13 mouse cellular contexts compared by ENCODE assay signal in genomic region chr5:122786035-122786819, GRCm38 (mm10). TPM values are rescaled to one million over a fixed set of nuclear protein-coding genes. Genes with fewer than 3 reads are reported as not detected.
A peak's percentile ranks its signal among the peaks of the same experiment; 100 is the strongest.
DNase-seq lines count a peak whose midpoint lies in the region; ATAC-seq and TF ChIP-seq lines count a peak whose summit lies in the region.
"Had no signal": no experiment of that assay in that cellular context is flagged by ENCODE, and none has a peak within 500 bp of the region (broad histone marks: within the 10 kb centered on the region; RNA-seq: fewer than 3 reads in every experiment).

No protein-coding gene starts in this region.

- no peak overlapping the region for H3K4me2 ChIP-seq in hindbrain, postnatal 0 days (ENCODE audit: low read depth, low read length)
- H3K4me2 ChIP-seq in hindbrain, embryonic 14.5 days (replicated peaks), result no peak overlapping the region
- no peak overlapping the region for H3K4me2 ChIP-seq in limb, embryonic 12.5 days
- H3K4me2 ChIP-seq: hindbrain, embryonic 12.5 days; stomach, embryonic 15.5 days had no signal

- TF ChIP-seq CTCF in hindbrain, postnatal 0 days (IDR thresholded peaks at IDR 0.05; ENCODE audit: low read depth), result no peak
- no peak for TF ChIP-seq CTCF in MEL (IDR thresholded peaks at IDR 0.05 in 2 of 3, conservative IDR thresholded peaks at IDR 0.05 in 1 of 3; ENCODE audit: control insufficient read depth in 1 of 3, insufficient read depth in 1 of 3, low read depth in 2 of 3, low read length in 3 of 3, poor library complexity in 1 of 3, severe bottlenecking in 1 of 3)

- H3K9me3 ChIP-seq in hindbrain, postnatal 0 days (ENCODE audit: low read length), result no peaks in the 10 kb centered on the region
- no peaks in the 10 kb centered on the region for H3K9me3 ChIP-seq in hindbrain, embryonic 14.5 days (ENCODE audit: control insufficient read depth, low read length)
- no peaks in the 10 kb centered on the region for H3K9me3 ChIP-seq in MEL (replicated peaks; ENCODE audit: insufficient read depth, low read length)
- no peaks in the 10 kb centered on the region for H3K9me3 ChIP-seq in limb, embryonic 12.5 days
- H3K9me3 ChIP-seq: hindbrain, embryonic 12.5 days; stomach, embryonic 15.5 days had no signal

- no peaks in the 10 kb centered on the region for H3K4me1 ChIP-seq in hindbrain, postnatal 0 days (ENCODE audit: insufficient read depth, low read length)
- no peaks in the 10 kb centered on the region for H3K4me1 ChIP-seq in hindbrain, embryonic 14.5 days (replicated peaks; ENCODE audit: control insufficient read depth, insufficient read depth, low read length)
- H3K4me1 ChIP-seq in MEL (ENCODE audit: control insufficient read depth in 1 of 2, insufficient read depth in 2 of 2, low read length in 2 of 2), result peaks cover under 1 to 2% of the 10 kb centered on the region in 2 experiments; a peak in 2 of 4 replicates
- peaks cover 7% of the 10 kb centered on the region for H3K4me1 ChIP-seq in limb, embryonic 12.5 days (replicated peaks)
- H3K4me1 ChIP-seq: hindbrain, embryonic 12.5 days; stomach, embryonic 15.5 days had no signal

- DNase-seq in cerebellum, adult 9-11 months, result peak; percentile 3
- DNase-seq in cerebellum, postnatal 10 days, result no peak
- DNase-seq in hindbrain, postnatal 0 days (ENCODE audit: low spot score), result peak; percentile 24
- DNase-seq in hindbrain, embryonic 14.5 days (ENCODE audit: low spot score), result no peak
- no peak for DNase-seq in MEL (ENCODE audit: low read depth, low spot score)
- DNase-seq in embryo, embryonic 11 days, result no peak
- no peak for DNase-seq in adrenal gland, postnatal 14 days
- DNase-seq: cerebellum, adult 8-10 months had no signal

- ATAC-seq in hindbrain, postnatal 0 days, result no peak
- ATAC-seq in hindbrain, embryonic 14.5 days (ENCODE audit: low FRiP score), result no peak
- ATAC-seq in limb, embryonic 12.5 days (ENCODE audit: insufficient number of reproducible peaks, insufficient read depth, low FRiP score, low TSS enrichment, low read depth), result no peak

- TF ChIP-seq EP300 in MEL (IDR thresholded peaks at IDR 0.05; ENCODE audit: low read depth in 1 of 2, low read length in 2 of 2), result no peak

- 59% methylated on average over 12 of the region's 12 CpGs for WGBS in hindbrain, postnatal 0 days
- WGBS in hindbrain, embryonic 14.5 days, result 72% methylated on average over 12 of the region's 12 CpGs
- WGBS in limb, embryonic 12.5 days, result 46% methylated on average over 12 of the region's 12 CpGs

- TF ChIP-seq RAD21 in MEL (IDR thresholded peaks at IDR 0.05; ENCODE audit: low read depth, low read length), result no peak

- no peaks in the 10 kb centered on the region for H3K79me2 ChIP-seq in MEL (ENCODE audit: control insufficient read depth, insufficient read depth, low read length, poor library complexity)

- H3K27me3 ChIP-seq in hindbrain, postnatal 0 days (ENCODE audit: insufficient read depth, low read length), result no peaks in the 10 kb centered on the region
- H3K27me3 ChIP-seq in hindbrain, embryonic 14.5 days (ENCODE audit: control insufficient read depth, insufficient read depth, low read length), result no peaks in the 10 kb centered on the region
- H3K27me3 ChIP-seq in MEL (ENCODE audit: control insufficient read depth in 1 of 2, insufficient read depth in 2 of 2, low read length in 2 of 2), result no peaks in the 10 kb centered on the region
- H3K27me3 ChIP-seq in limb, embryonic 12.5 days, result no peaks in the 10 kb centered on the region
- H3K27me3 ChIP-seq: hindbrain, embryonic 12.5 days; stomach, embryonic 15.5 days had no signal

- H3K9ac ChIP-seq in hindbrain, postnatal 0 days (replicated peaks; ENCODE audit: low read length), result no peak overlapping the region
- H3K9ac ChIP-seq in hindbrain, embryonic 14.5 days, result no peak overlapping the region
- H3K9ac ChIP-seq in MEL (ENCODE audit: control insufficient read depth, low read depth, low read length, poor library complexity, severe bottlenecking), result no peak overlapping the region
- H3K9ac ChIP-seq in limb, embryonic 12.5 days (replicated peaks), result no peak overlapping the region
- H3K9ac ChIP-seq: hindbrain, embryonic 12.5 days; stomach, embryonic 15.5 days had no signal

- H3K4me3 ChIP-seq in hindbrain, postnatal 0 days (ENCODE audit: low read length), result no peak overlapping the region
- H3K4me3 ChIP-seq in hindbrain, embryonic 14.5 days (replicated peaks; ENCODE audit: low read length), result no peak overlapping the region
- no peak overlapping the region for H3K4me3 ChIP-seq in MEL (ENCODE audit: control insufficient read depth in 1 of 2, insufficient read depth in 1 of 2, low read depth in 2 of 2, low read length in 2 of 2)
- H3K4me3 ChIP-seq in limb, embryonic 12.5 days (replicated peaks), result no peak overlapping the region
- H3K4me3 ChIP-seq: erythroblast, embryonic 14.5 days; hindbrain, embryonic 12.5 days; stomach, embryonic 15.5 days had no signal

- no peak overlapping the region; the same call in 1 of the 2 replicates for H3K27ac ChIP-seq in hindbrain, postnatal 0 days
- no peak overlapping the region for H3K27ac ChIP-seq in hindbrain, embryonic 14.5 days
- peak overlapping the region; percentile 25; the same call in 1 of the 2 replicates for H3K27ac ChIP-seq in MEL (ENCODE audit: control insufficient read depth, low read depth, low read length)
- H3K27ac ChIP-seq in limb, embryonic 12.5 days, result peak overlapping the region; percentile 64
- H3K27ac ChIP-seq: hindbrain, embryonic 12.5 days; kidney, postnatal 0 days; stomach, embryonic 15.5 days had no signal

- TF ChIP-seq POLR2A in MEL (IDR thresholded peaks at IDR 0.05; ENCODE audit: control insufficient read depth in 1 of 2, insufficient read depth in 1 of 2, low read depth in 1 of 2, low read length in 2 of 2, poor library complexity in 1 of 2), result no peak

- H3K36me3 ChIP-seq in hindbrain, postnatal 0 days (ENCODE audit: insufficient read depth, low read length), result peaks cover 28% of the 10 kb centered on the region
- peaks cover 59% of the 10 kb centered on the region for H3K36me3 ChIP-seq in hindbrain, embryonic 14.5 days (replicated peaks; ENCODE audit: control insufficient read depth, insufficient read depth)
- H3K36me3 ChIP-seq in MEL (ENCODE audit: control insufficient read depth in 1 of 2, insufficient read depth in 2 of 2, low read length in 2 of 2), result peaks cover 0 to 10% of the 10 kb centered on the region in 2 experiments; a peak in 3 of 4 replicates
- peaks cover 55% of the 10 kb centered on the region for H3K36me3 ChIP-seq in limb, embryonic 12.5 days

TF ChIP-seq in MEL, 35 proteins besides CTCF, POLR2A, EP300 and RAD21:
- TF ChIP-seq HCFC1 (IDR thresholded peaks at IDR 0.05; ENCODE audit: low read depth, low read length) (no peak), USF1 (IDR thresholded peaks at IDR 0.05; ENCODE audit: low read depth, low read length) (peak; percentile 80), ZKSCAN1 (IDR thresholded peaks at IDR 0.05; ENCODE audit: low read depth, low read length) (no peak), MAX (IDR thresholded peaks at IDR 0.05; ENCODE audit: low read length) (no peak), MYB (IDR thresholded peaks at IDR 0.05; ENCODE audit: low read depth, low read length) (no peak), JUND (IDR thresholded peaks at IDR 0.05; ENCODE audit: low read depth, low read length) (no peak), NRF1 (IDR thresholded peaks at IDR 0.05; ENCODE audit: insufficient read depth, low read depth, low read length, poor library complexity, severe bottlenecking) (no peak), ZMIZ1 (IDR thresholded peaks at IDR 0.05; ENCODE audit: low read depth, low read length) (no peak), GATA1 (IDR thresholded peaks at IDR 0.05; ENCODE audit: low read depth, low read length) (no peak), BHLHE40 (IDR thresholded peaks at IDR 0.05; ENCODE audit: borderline replicate concordance, low read depth, low read length) (peak; percentile 56; the same call in 1 of the 2 replicates), POLR2AphosphoS5 (IDR thresholded peaks at IDR 0.05; ENCODE audit: borderline replicate concordance, low read depth, low read length) (no peak), MXI1 (IDR thresholded peaks at IDR 0.05; ENCODE audit: low read depth, low read length) (no peak), USF2 (IDR thresholded peaks at IDR 0.05; ENCODE audit: borderline replicate concordance in 1 of 2, insufficient read depth in 1 of 2, low read depth in 1 of 2, low read length in 2 of 2) (0 out of 4 replicates have a peak, but pooled peaks of 1 of the 2 experiments have one; percentile 11), CHD2 (IDR thresholded peaks at IDR 0.05; ENCODE audit: low read length) (no peak), TCF12 (IDR thresholded peaks at IDR 0.05; ENCODE audit: low read depth, low read length) (no peak), ZNF384 (IDR thresholded peaks at IDR 0.05; ENCODE audit: low read depth, low read length) (no peak)

RNA-seq across cellular contexts. Expression of gene Camkk2, which starts 7.0 kb away (rescaled TPM):
- total RNA-seq in hindbrain, postnatal 0 days (2014; rRNA removed), result 82.0 and 112 TPM in 2 replicates
- polyA plus RNA-seq in hindbrain, postnatal 0 days (2015; fragmentation: Nextera tagmentation; extraction: Ambion mirVana), result 61.8 and 65.3 TPM in 2 replicates
- polyA plus RNA-seq in hindbrain, embryonic 14.5 days (2014; fragmentation: Nextera tagmentation; extraction: Ambion mirVana), result 57.2 and 59.2 TPM in 2 replicates
- 16.3 and 23.7 TPM in 2 replicates for total RNA-seq in MEL (2012; rRNA removed)
- 10 to 100 TPM in 1 of 2 experiments, not detected in 1; 24.8 TPM for polyA plus RNA-seq in MEL (2012; ENCODE audit: insufficient read depth in 1 of 2, insufficient read length in 2 of 2, low read depth in 1 of 2, low replicate concordance in 2 of 2, missing spikeins in 1 of 2)
- 37.6 and 38.0 TPM in 2 replicates for polyA plus RNA-seq in limb, embryonic 12.5 days (2016; fragmentation: Nextera tagmentation; extraction: Ambion mirVana)
- 21.3 and 30.5 TPM in 2 replicates for total RNA-seq in adrenal gland, postnatal 14 days (2021)

RNA-seq across cellular contexts. Expression of gene Anapc5, which starts 34.9 kb away (rescaled TPM):
- 446 and 449 TPM in 2 replicates for total RNA-seq in hindbrain, postnatal 0 days (2014; rRNA removed)
- 416 and 426 TPM in 2 replicates for polyA plus RNA-seq in hindbrain, postnatal 0 days (2015; fragmentation: Nextera tagmentation; extraction: Ambion mirVana)
- polyA plus RNA-seq in hindbrain, embryonic 14.5 days (2014; fragmentation: Nextera tagmentation; extraction: Ambion mirVana), result 487 and 525 TPM in 2 replicates
- 244 and 262 TPM in 2 replicates for total RNA-seq in MEL (2012; rRNA removed)
- polyA plus RNA-seq in MEL (2012; ENCODE audit: insufficient read depth in 1 of 2, insufficient read length in 2 of 2, low read depth in 1 of 2, low replicate concordance in 2 of 2, missing spikeins in 1 of 2), result 100 to 1,000 TPM in 1 of 2 experiments, not detected in 1; 390 TPM
- polyA plus RNA-seq in limb, embryonic 12.5 days (2016; fragmentation: Nextera tagmentation; extraction: Ambion mirVana), result 477 and 493 TPM in 2 replicates
- 173 and 195 TPM in 2 replicates for total RNA-seq in adrenal gland, postnatal 14 days (2021)

Comparison
In these comparisons a context has a peak if more than half of its experiments do, and no peak if none do; other contexts are left out.
1. DNase-seq: peak in cerebellum, adult 9-11 months (single experiment) and hindbrain, postnatal 0 days (single experiment); none in cerebellum, postnatal 10 days (0 of 2), hindbrain, embryonic 14.5 days (single experiment), MEL (single experiment), embryo, embryonic 11 days (single experiment) and adrenal gland, postnatal 14 days (single experiment).
2. H3K27ac ChIP-seq: peak in MEL (single experiment) and limb, embryonic 12.5 days (single experiment); none in hindbrain, postnatal 0 days (single experiment) and hindbrain, embryonic 14.5 days (single experiment).